Mouse (Mus musculus) gonadal fat pad, adult 2 months (tissue): ENCODE results near the gene Rapsn. TPM values are rescaled to one million over a fixed set of nuclear protein-coding genes. Genes with fewer than 3 reads are reported as not detected.
"Not testable (repeated sequence)": the region's sequence is repeated elsewhere in the genome, so short reads cannot be mapped to it uniquely, and the experiment has no call there.

Source experiments
- DNase-seq: peaks from one replicate; pipeline ENCODE4 v3.0.0-alpha.2; 2012; ENCODE audit warnings: low read depth
- polyA plus RNA-seq: library from polyadenylated mRNA; depleted of rRNA; stranded (reverse); fragments of >200 nt; gene quantifications from 2 replicates; pipeline ENCODE4 v1.2.3, GENCODE M21; 2012; rRNA removed

The Rapsn gene
- 0.41 and 0.53 TPM in 2 replicates for polyA plus RNA-seq

GRCm38 (mm10) chr2:91035385-91035784 lies at the start of gene Rapsn:
Gene Rapsn, plus strand, starts transcription at chr2:91035620.
- no peak for DNase-seq

DNA sequence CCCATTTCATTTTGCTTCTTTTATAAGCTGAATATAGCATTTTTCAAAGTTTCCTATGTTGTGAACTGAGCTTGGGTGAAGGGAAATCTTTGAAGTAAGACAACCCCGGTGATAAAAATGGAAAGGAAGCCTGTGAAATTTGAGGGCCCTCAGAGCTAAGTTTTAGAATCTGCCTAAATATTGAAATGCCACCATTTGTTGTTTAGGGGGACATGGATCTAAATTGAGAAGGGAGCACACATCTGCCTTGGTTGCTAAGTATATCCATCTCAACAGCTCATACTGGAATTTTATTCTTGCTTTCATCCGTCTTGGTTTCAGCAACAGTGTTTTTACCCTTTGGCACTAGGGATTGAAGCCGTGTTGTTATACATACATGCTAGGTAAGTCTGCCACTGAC lies 49.4 kb upstream of the Rapsn start:
- no peak for DNase-seq

- no peak for DNase-seq
Observed at GRCm38 (mm10) chr2:91008536-91008935, 26.9 kb upstream of the Rapsn start.

DNA sequence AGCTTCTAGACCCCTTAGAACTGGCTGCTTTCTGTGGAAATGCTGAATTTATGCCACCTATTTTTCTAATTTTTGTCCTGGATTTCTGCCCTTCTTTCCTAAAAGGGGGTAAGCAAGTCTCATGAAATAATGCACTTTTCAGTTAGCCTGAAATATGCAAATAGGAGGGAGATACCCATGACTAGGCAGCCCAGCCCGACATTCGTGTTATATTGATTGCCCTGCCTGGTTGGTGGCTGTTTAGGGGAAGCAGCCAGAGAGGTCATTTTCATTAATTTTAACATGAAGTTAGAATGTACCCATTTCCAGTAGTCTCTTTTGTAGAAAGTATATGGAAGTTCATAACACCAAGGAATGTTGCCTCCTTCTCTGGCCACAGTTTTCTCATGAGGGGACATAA lies 21.5 kb upstream of the Rapsn start:
- no peak for DNase-seq

DNA sequence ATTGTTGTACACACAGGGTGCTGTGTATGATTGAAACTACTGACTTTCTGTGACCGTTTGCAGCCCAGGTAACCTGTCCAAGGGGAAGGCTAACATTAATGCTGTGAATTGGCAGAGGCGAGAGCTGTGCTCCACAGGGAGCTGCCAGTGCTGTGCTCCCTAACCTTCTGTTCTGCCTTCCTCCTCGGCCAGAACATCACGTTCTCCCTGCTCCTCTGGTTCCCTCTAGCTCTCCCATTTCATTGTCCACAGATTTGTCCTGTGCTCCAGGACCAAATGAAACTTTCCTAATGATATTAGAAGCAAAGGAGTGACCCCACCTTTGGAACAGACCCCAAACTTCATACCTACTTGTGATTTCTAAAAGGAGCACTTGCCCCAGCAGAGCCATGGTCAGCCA lies 20.0 kb upstream of the Rapsn start:
- no peak for DNase-seq

DNA sequence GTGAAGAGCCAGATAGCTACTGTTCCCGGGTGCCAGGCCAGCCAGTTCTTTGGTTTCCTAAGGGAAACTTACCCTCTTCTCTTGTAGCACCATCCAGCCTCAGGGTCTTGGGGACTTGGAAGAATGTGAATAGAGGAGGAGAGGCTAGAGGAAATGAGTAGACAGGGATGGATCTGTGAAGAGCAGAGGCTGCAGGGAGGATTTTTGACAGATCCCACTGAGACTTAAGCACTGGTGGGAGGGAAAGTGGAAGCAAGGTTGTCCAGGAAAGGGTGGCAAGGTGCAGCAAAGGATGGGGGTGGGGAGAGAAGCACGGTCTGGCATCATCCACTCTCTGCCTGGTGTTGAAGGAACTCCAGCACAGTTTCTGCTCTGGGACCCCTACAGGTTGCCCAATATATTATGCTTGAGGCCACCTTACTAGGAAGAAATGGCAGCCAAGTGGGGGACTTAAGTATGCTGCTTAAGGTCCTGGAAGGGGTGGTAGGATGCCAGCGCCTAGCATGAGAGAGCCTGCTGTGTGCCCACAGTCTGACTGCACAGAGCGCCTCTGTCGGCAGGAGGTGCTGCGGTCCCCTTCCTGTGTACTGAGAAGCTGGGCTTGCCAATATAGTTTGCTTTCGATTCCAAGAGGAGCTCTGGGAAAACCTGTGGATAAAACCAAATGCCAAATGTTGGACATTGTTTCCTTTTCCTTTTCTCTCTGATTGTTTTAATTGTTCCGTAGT lies 17.2 kb upstream of the Rapsn start:
- no peak for DNase-seq

DNA sequence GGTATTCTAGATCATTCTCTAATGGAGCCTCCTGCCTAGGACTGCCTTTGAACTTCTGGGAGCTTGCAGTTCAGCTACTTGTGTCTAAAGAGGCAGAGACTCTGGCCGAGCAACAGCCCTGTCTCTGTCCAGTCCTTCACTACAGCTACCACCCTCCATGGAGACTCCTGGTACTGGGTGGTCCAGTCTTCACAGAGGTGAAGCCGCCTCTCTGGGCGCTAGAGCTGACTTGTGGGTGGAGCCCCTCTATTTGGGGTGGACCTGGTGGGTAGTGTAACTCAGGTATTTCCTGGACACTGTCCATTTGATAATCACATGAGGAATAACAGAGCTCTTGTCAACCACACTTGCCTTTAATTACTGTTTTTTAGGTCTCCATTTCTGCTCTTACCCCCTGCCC lies 15.5 kb upstream of the Rapsn start:
- DNase-seq, result no peak

DNA sequence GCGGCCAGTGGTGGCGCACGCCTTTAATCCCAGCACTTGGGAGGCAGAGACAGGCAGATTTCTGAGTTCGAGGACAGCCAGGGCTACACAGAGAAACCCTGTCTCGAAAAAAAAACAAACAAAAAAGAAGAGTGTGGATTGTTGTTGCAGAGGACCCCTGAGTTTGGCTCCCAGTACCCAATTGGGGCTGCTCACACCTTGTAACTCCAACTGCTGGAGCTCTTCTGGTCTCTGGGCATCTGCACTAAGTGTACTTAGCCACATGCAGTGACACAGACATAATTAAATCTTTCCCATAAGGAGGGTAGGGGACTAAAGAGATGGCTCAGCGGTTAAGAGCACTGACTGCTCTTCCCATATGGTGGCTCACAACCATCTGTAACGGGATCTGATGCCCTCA lies 13.2 kb upstream of the Rapsn start:
- DNase-seq, result not testable (repeated sequence)

DNA sequence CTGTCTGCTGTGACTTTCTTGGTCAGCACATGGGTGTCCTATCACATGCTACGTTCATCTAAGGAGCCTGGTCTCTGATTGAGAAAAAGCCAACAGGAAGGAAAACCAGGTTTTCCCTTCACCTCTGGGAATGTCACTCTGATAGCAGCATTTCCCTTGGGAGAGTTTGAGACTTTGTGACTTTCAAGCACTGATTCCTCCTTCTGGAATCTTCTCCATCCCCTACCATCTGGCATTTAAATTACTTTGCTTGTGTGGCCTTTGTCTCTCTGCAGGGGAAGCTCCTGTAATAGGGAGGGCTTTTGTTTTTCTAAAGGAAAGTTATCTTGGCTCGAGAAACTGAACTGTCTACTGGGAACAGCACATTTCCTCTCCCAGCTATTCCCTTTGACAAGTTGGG lies 12.3 kb upstream of the Rapsn start:
- DNase-seq, result no peak

- DNase-seq, result no peak
Observed at GRCm38 (mm10) chr2:91023956-91024355, 11.5 kb upstream of the Rapsn start.

- DNase-seq, result no peak
Observed at GRCm38 (mm10) chr2:91025081-91025516, 10.3 kb upstream of the Rapsn start.

- DNase-seq, result no peak
Observed at GRCm38 (mm10) chr2:91026491-91026890, 8.9 kb upstream of the Rapsn start.

- no peak for DNase-seq
Observed at GRCm38 (mm10) chr2:91027391-91028214, 7.8 kb upstream of the Rapsn start.

DNA sequence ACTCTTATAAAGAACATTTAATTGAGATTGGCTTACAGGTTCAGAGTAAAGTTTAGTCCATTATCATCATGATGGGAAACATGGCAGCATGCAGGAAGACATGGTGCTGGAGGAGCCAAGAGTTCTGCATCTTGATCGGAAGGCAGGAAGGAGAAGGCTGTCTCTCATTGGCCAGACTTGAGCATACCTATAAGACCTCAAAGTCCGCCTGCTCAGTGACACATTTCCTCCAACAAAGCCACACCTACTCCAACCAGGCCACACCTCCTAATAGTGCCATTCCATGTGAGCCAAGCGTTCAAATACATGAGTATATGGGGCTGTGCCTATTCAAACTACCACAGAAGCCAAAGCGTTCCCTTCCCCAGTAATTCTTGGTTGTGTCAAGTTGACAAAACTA lies 4.2 kb upstream of the Rapsn start:
- DNase-seq, result no peak

GRCm38 (mm10) chr2:91033000-91033399 lies 2.4 kb upstream of the Rapsn start:
- no peak for DNase-seq

DNA sequence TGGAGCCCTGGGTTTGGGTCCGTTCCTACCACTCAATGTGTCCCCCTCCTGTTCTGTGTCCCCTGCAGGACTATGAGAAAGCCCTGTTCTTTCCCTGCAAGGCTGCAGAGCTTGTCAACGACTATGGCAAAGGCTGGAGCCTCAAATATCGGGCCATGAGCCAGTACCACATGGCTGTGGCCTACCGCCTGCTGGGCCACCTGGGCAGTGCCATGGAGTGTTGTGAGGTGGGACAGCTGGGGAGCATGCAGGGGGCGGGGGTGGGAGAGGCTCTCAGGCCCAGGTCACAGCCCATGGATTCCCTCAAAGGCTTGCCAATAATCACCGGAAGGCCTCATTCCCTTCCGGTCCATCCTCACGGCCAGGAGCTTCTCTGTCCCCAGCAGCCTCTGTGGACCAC lies 6.4 kb downstream of the Rapsn start:
- no peak for DNase-seq

- no peak for DNase-seq
Observed at GRCm38 (mm10) chr2:91042651-91043398, 7.4 kb downstream of the Rapsn start.

DNA sequence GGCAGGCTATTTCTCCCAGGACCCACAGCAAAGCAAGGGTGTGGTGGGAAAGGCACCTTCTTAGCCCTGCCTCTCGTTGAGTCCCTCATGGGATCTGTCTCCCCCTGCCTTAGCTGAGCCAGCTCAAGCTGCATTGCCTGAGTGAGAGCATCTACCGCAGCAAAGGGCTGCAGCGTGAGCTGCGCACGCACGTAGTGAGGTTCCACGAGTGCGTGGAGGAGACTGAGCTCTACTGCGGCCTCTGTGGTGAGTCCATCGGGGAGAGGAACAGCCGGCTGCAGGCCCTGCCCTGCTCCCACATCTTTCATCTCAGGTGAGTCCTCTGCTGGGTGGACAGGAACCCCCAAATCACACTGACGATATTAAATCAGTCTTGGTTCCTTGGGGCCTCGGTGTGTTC lies 9.3 kb downstream of the Rapsn start:
- no peak for DNase-seq

DNA sequence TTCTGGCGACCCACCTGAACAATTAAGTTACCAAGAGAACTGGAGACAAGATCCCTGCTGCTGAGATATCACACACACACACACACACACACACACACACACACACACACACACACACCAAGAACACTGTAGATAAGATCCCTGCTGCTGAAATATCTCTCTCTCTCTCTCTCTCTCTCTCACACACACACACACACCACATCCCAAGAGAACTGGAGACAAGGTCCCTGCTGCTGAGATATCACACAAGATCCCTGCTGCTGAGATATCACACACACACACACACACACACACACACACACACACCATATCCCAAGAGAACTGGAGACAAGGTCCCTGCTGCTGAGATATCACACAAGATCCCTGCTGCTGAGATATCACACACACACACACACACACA lies 10.4 kb downstream of the Rapsn start:
- not testable (repeated sequence) for DNase-seq

DNA sequence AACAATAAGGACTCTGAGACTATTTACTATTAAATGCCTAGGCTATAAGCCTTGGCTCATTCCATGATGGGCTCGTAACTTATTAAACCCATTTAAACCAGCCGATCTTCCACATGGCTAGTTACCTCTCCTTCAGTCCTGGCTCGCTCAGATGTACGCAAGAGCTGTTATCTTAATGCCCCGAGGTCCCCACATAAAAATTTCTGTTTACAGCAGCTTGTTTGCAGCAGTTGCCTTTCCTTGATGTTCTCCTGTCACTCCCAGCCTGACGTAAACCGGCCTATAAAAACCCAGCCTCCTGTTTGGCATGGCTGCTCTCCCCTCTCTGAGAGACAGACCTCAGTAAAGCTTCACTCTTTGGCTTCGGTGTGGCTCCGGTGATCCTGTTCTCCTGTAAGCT lies 11.9 kb downstream of the Rapsn start:
- DNase-seq, result no peak

DNA sequence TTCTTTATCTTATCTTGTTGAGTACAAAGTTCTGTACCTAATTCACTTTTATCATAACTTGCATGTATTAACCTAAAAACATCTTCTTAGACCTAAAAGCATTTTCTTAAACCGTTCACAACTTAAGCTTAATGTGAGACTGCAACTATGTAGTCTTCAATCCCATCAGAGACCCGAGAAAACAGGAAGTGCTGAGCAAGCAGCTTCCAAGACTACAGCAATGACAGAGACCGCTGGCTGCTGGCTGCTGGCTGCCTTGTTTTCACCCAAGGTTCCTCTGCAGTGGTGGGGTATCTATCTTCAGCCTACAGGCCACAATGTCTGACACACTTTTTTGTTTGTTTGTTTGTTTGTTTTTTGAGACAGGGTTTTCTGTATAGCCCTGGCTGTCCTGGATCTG lies 16.5 kb downstream of the Rapsn start:
- DNase-seq, result no peak

- no peak for DNase-seq
Observed at GRCm38 (mm10) chr2:91052752-91053151, 17.3 kb downstream of the Rapsn start.
